Mouse (Mus musculus): ENCODE data around the gene Gm21616. TPM values are rescaled to one million over a fixed set of nuclear protein-coding genes. Genes with fewer than 3 reads are reported as not detected.
"Not testable (repeated sequence)": the region's sequence is repeated elsewhere in the genome, so short reads cannot be mapped to it uniquely, and the experiment has no call there.

Gm21616 gene
- not detected in 2 replicates for polyA plus RNA-seq (2015; fragmentation: Nextera tagmentation; extraction: Ambion mirVana)

GRCm38 (mm10) chrX:125435242-125435641 is at the start of gene Gm21616:
Gm21616 (plus strand) TSS chrX:125435542.
- not testable (repeated sequence) for ATAC-seq (replicated peaks); H3K4me2 ChIP-seq (replicated peaks); H3K9me3 ChIP-seq; H3K27ac ChIP-seq (replicated peaks); H3K4me3 ChIP-seq; H3K4me1 ChIP-seq; H3K36me3 ChIP-seq; H3K27me3 ChIP-seq; H3K9ac ChIP-seq (replicated peaks)
- no CpG with 5 or more reads among the region's 4 CpGs for WGBS
